Mouse (Mus musculus): ENCODE measurements around the gene Wnk2.

DNA sequence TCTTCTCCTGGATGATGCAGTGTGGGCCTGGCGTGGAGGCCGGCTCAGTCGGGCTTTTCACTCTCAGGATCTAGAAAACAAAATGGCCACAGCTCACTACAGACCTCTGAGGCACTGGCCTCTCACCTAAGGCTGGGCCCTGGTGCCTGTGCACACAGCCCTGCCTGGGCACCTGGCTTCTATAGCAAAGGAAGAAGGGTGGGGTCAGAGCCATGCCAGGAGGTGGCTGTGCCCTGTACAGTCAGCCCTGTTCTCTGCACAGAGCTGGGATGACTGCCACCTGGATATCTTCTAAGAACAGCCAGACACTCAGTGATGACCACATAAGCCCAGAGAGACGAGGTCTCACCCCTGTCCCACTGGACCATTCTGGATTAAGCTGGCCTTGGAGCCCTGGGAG lies 111.4 kb downstream of the Wnk2 start:
- no peak for TF ChIP-seq CTCF (conservative IDR thresholded peaks at IDR 0.05; ENCODE audit: low read length)
- TF ChIP-seq NANOG (IDR thresholded peaks at IDR 0.05; ENCODE audit: borderline replicate concordance, low read length) = no peak
- no peak for TF ChIP-seq POU5F1 (IDR thresholded peaks at IDR 0.05; ENCODE audit: borderline replicate concordance, low read length)
